Mouse (Mus musculus) liver, embryonic 13.5 days (tissue): Measurements from ENCODE around the gene Cops7a. TPM values are rescaled to one million over a fixed set of nuclear protein-coding genes. Genes with fewer than 3 reads are reported as not detected.

ENCODE experiments used
- ATAC-seq: fragments of 200-750 bp; cut with Nextera tagmentation; 2 replicates; pipeline ENCODE4 v1.8.0; 2017; ENCODE audit warnings: low read depth, mild to moderate bottlenecking, moderate number of reproducible peaks, moderate library complexity
- DNase-seq: peaks from one replicate; pipeline ENCODE4 v3.0.0; 2022
- H3K27ac ChIP-seq: fragments of 300-500 bp; sonication (generic); 2 replicates; pipeline ENCODE4 v1.5.1; 2015; ENCODE audit warnings: moderate library complexity, mild to moderate bottlenecking, inconsistent platforms
- H3K27me3 ChIP-seq: fragments of 300-500 bp; sonication (generic); 2 replicates; pipeline ENCODE4 v1.6.1; 2015; ENCODE audit warnings: mild to moderate bottlenecking, inconsistent platforms
- H3K36me3 ChIP-seq: fragments of 300-500 bp; sonication (generic); 2 replicates; pipeline ENCODE4 v1.6.1; 2015; ENCODE audit warnings: mild to moderate bottlenecking, inconsistent platforms
- H3K4me1 ChIP-seq: fragments of 300-500 bp; sonication (generic); replicated peaks from 2 replicates; pipeline ENCODE4 v1.6.1; 2015; ENCODE audit warnings: inconsistent platforms
- H3K4me2 ChIP-seq: fragments of 300-500 bp; sonication (generic); 2 replicates; pipeline ENCODE4 v1.6.1; 2015; ENCODE audit warnings: inconsistent platforms, mild to moderate bottlenecking, moderate library complexity
- H3K4me3 ChIP-seq: fragments of 300-500 bp; sonication (generic); replicated peaks from 2 replicates; pipeline ENCODE4 v1.5.1; 2015; ENCODE audit warnings: mild to moderate bottlenecking, inconsistent platforms
- H3K9ac ChIP-seq: fragments of 300-500 bp; sonication (generic); 2 replicates; pipeline ENCODE4 v1.6.1; 2015; ENCODE audit warnings: mild to moderate bottlenecking, inconsistent platforms
- H3K9me3 ChIP-seq: fragments of 300-500 bp; sonication (generic); replicated peaks from 2 replicates; pipeline ENCODE4 v1.6.1; 2016; ENCODE audit warnings: inconsistent platforms
- WGBS: fragments of 180-500 bp; shearing (Covaris S2); methylation state at CpG from one replicate; pipeline ENCODE4 v1.1.7; 2015; ENCODE audit not compliant: insufficient replicate concordance; 5-methylcytosine and 5-hydroxymethylcytosine counted together
- polyA plus RNA-seq: library from polyadenylated mRNA; unstranded; fragments of >200 nt; fragmentation: Nextera tagmentation; extraction: Ambion mirVana; gene quantifications from 2 replicates; pipeline ENCODE4 v1.2.1, GENCODE M21; 2015

Cops7a gene
- polyA plus RNA-seq, 1 experiment from 2014 or later: 67.3 TPM

GRCm38 (mm10) chr6:124958127-124958526 lies 7.2 kb downstream of the Cops7a start:
- H3K4me2 ChIP-seq: no peak overlapping the region
- ATAC-seq (no peak), DNase-seq (no peak)
- peaks cover 71% of the 10 kb centered on the region for H3K36me3 ChIP-seq
- 70% methylated on average over 3 of the region's 3 CpGs for WGBS
- H3K27me3 ChIP-seq: no peaks in the 10 kb centered on the region
- no peaks in the 10 kb centered on the region for H3K9me3 ChIP-seq
- H3K4me3 ChIP-seq: no peak overlapping the region
- no peak overlapping the region for H3K9ac ChIP-seq
- no peaks in the 10 kb centered on the region for H3K4me1 ChIP-seq
- no peak overlapping the region for H3K27ac ChIP-seq

GRCm38 (mm10) chr6:124955212-124955611 lies 10.1 kb downstream of the Cops7a start:
- Histone ChIP-seq H3K9ac (no peak overlapping the region), H3K4me1 (no peaks in the 10 kb centered on the region), H3K27ac (no peak overlapping the region), H3K4me3 (no peak overlapping the region), H3K9me3 (peaks cover 9% of the 10 kb centered on the region; the same call in 1 of the 2 replicates), H3K36me3 (peaks cover 46% of the 10 kb centered on the region), H3K4me2 (no peak overlapping the region), H3K27me3 (no peaks in the 10 kb centered on the region)
- DNase-seq (no peak), ATAC-seq (no peak)
- 82% methylated on average over 4 of the region's 4 CpGs for WGBS

- Histone ChIP-seq H3K4me2 (no peak overlapping the region), H3K36me3 (peaks cover 35% of the 10 kb centered on the region), H3K4me1 (no peaks in the 10 kb centered on the region), H3K27ac (no peak overlapping the region), H3K9ac (no peak overlapping the region), H3K9me3 (peaks cover 9% of the 10 kb centered on the region; the same call in 1 of the 2 replicates), H3K4me3 (no peak overlapping the region), H3K27me3 (no peaks in the 10 kb centered on the region)
- WGBS: 75% methylated on average over 2 of the region's 2 CpGs
- DNase-seq (no peak), ATAC-seq (no peak)
These were observed 11.2 kb downstream of the Cops7a start for GRCm38 (mm10) chr6:124953991-124954715.

- ATAC-seq (no peak), DNase-seq (no peak)
- H3K36me3 ChIP-seq: peaks cover 5% of the 10 kb centered on the region
- 72% methylated on average over 3 of the region's 3 CpGs for WGBS
- H3K27ac ChIP-seq: no peak overlapping the region
- H3K27me3 ChIP-seq: no peaks in the 10 kb centered on the region
- H3K9ac ChIP-seq: no peak overlapping the region
- no peaks in the 10 kb centered on the region for H3K4me1 ChIP-seq
- no peak overlapping the region for H3K4me2 ChIP-seq
- H3K4me3 ChIP-seq: no peak overlapping the region
- H3K9me3 ChIP-seq: no peaks in the 10 kb centered on the region
These were observed 21.8 kb downstream of the Cops7a start for GRCm38 (mm10) chr6:124943526-124943925.

- Histone ChIP-seq H3K4me3 (no peak overlapping the region), H3K9ac (no peak overlapping the region), H3K4me2 (no peak overlapping the region), H3K27ac (no peak overlapping the region), H3K4me1 (no peaks in the 10 kb centered on the region), H3K27me3 (no peaks in the 10 kb centered on the region), H3K9me3 (no peaks in the 10 kb centered on the region), H3K36me3 (peaks cover 22% of the 10 kb centered on the region)
- DNase-seq (no peak), ATAC-seq (no peak)
- 88% methylated on average over 1 of the region's 1 CpGs for WGBS
These were observed 23.7 kb downstream of the Cops7a start for GRCm38 (mm10) chr6:124941679-124942078.

- ATAC-seq (no peak), DNase-seq (no peak)
- no peak overlapping the region for H3K9ac ChIP-seq
- no peaks in the 10 kb centered on the region for H3K27me3 ChIP-seq
- no peaks in the 10 kb centered on the region for H3K9me3 ChIP-seq
- H3K4me1 ChIP-seq: peaks cover 14% of the 10 kb centered on the region; the same call in 1 of the 2 replicates
- peaks cover 54% of the 10 kb centered on the region for H3K36me3 ChIP-seq
- H3K27ac ChIP-seq: no peak overlapping the region
- WGBS: 78% methylated on average over 7 of the region's 7 CpGs
- H3K4me2 ChIP-seq: no peak overlapping the region
- H3K4me3 ChIP-seq: no peak overlapping the region
These were observed 26.8 kb downstream of the Cops7a start for GRCm38 (mm10) chr6:124938554-124938953.

- no peaks in the 10 kb centered on the region for H3K9me3 ChIP-seq
- no peaks in the 10 kb centered on the region for H3K27me3 ChIP-seq
- no peak for ATAC-seq
- no peak overlapping the region for H3K4me2 ChIP-seq
- no peak overlapping the region for H3K4me3 ChIP-seq
- H3K9ac ChIP-seq: no peak overlapping the region
- no peak overlapping the region for H3K27ac ChIP-seq
- peaks cover 20% of the 10 kb centered on the region for H3K4me1 ChIP-seq
- H3K36me3 ChIP-seq: peaks cover 62% of the 10 kb centered on the region
- no peak for DNase-seq
- 77% methylated on average over 2 of the region's 2 CpGs for WGBS
These were observed 27.8 kb downstream of the Cops7a start for GRCm38 (mm10) chr6:124937493-124937892.

GRCm38 (mm10) chr6:124936681-124937080 lies 28.7 kb downstream of the Cops7a start:
- H3K4me1 ChIP-seq: peaks cover 27% of the 10 kb centered on the region
- WGBS: 55% methylated on average over 1 of the region's 1 CpGs
- no peak overlapping the region for H3K27ac ChIP-seq

GRCm38 (mm10) chr6:124934670-124935069 lies 30.7 kb downstream of the Cops7a start:
- peaks cover 65% of the 10 kb centered on the region for H3K36me3 ChIP-seq
- no peak overlapping the region for H3K4me2 ChIP-seq
- 88% methylated on average over 7 of the region's 7 CpGs for WGBS
- no peak overlapping the region for H3K27ac ChIP-seq
- H3K9me3 ChIP-seq: no peaks in the 10 kb centered on the region
- H3K27me3 ChIP-seq: no peaks in the 10 kb centered on the region
- DNase-seq (no peak), ATAC-seq (no peak)
- peaks cover 37% of the 10 kb centered on the region for H3K4me1 ChIP-seq
- H3K9ac ChIP-seq: no peak overlapping the region
- no peak overlapping the region for H3K4me3 ChIP-seq

More at GRCm38 (mm10) chr6:124936681-124937080, 28.7 kb downstream of the Cops7a start:
- H3K4me2 ChIP-seq: no peak overlapping the region
- H3K36me3 ChIP-seq: peaks cover 65% of the 10 kb centered on the region
- H3K27me3 ChIP-seq: no peaks in the 10 kb centered on the region
- no peaks in the 10 kb centered on the region for H3K9me3 ChIP-seq
- H3K4me3 ChIP-seq: no peak overlapping the region
- ATAC-seq (no peak), DNase-seq (no peak)
- H3K9ac ChIP-seq: no peak overlapping the region

GRCm38 (mm10) chr6:124933127-124933526 lies 32.2 kb downstream of the Cops7a start:
- 0 out of 2 replicates have a peak overlapping the region, but pooled peaks have one; percentile 86 for H3K4me2 ChIP-seq
- H3K9me3 ChIP-seq: no peaks in the 10 kb centered on the region
- 79% methylated on average over 3 of the region's 3 CpGs for WGBS
- ATAC-seq (no peak), DNase-seq (no peak)
- H3K27me3 ChIP-seq: no peaks in the 10 kb centered on the region
- H3K4me3 ChIP-seq: no peak overlapping the region
- H3K4me1 ChIP-seq: peaks cover 42% of the 10 kb centered on the region
- no peak overlapping the region for H3K27ac ChIP-seq
- H3K9ac ChIP-seq: no peak overlapping the region
- H3K36me3 ChIP-seq: peaks cover 55% of the 10 kb centered on the region

- H3K9ac ChIP-seq: peak overlapping the region; percentile 97
- H3K27ac ChIP-seq: peak overlapping the region; percentile 90
- H3K9me3 ChIP-seq: no peaks in the 10 kb centered on the region
- H3K4me2 ChIP-seq: peak overlapping the region; percentile 86
- DNase-seq (no peak), ATAC-seq (no peak)
- peak overlapping the region; percentile 98 for H3K4me3 ChIP-seq
- WGBS: 60% methylated on average over 12 of the region's 12 CpGs
- H3K36me3 ChIP-seq: peaks cover 48% of the 10 kb centered on the region
- no peaks in the 10 kb centered on the region for H3K27me3 ChIP-seq
- H3K4me1 ChIP-seq: peaks cover 42% of the 10 kb centered on the region
These were observed 33.0 kb downstream of the Cops7a start for GRCm38 (mm10) chr6:124932314-124932695.
